Mouse (Mus musculus) megakaryocyte, embryonic 14.5 days (primary cell): Measurements from ENCODE around the gene D6Ertd527e.

Source experiments
- FLI1 ChIP-seq: IDR thresholded peaks from 2 replicates; pipeline ENCODE4 v1.6.1; 2012; ENCODE audit warnings: low read length, inconsistent platforms, mixed read lengths
- GATA1 ChIP-seq: IDR thresholded peaks from 3 replicates; pipeline ENCODE4 v1.6.1; 2012; ENCODE audit warnings: mixed read lengths, low read length, inconsistent platforms, borderline replicate concordance

- TF ChIP-seq FLI1 (no peak), GATA1 (no peak)
Measured at GRCm38 (mm10) chr6:87158062-87158623, 53.6 kb downstream of the D6Ertd527e start.
